Mouse (Mus musculus) heart, adult 11 months (tissue): Measurements from ENCODE around the gene Pde6d.

ENCODE experiments used
- DNase-seq: peaks from one replicate; pipeline ENCODE4 v3.0.0; 2022

Pde6d gene

DNA sequence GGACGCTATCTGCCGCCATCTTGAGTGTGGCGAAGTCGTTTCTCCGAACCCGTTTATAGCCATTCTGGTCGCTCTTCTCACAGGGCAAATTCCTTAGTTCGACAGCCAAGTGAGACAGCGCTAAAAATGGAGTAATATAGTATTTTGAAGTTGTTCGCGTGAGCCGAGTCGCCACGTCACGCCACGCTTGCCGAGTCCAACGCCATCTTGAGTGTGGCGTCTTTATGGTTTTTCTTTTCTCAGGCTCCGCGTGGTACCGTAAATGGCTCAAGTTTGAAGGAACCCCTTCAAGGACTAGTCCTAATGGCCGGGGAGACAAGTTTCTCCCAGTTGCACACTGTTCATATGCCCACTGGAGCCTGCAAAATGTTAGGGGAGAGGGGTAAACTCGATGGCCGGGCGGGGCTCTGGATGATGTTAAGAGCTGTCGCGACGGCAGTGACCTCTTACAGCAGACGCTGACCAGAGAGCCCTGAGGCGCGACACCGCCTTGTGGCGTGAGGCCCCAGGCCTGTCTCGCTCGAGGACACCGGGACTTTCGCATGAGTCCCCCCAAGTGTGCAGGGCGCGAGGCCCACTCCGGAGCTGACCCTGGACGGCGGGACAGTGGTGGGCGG, 56.8 kb downstream of the Pde6d start:
- no peak for DNase-seq

DNA sequence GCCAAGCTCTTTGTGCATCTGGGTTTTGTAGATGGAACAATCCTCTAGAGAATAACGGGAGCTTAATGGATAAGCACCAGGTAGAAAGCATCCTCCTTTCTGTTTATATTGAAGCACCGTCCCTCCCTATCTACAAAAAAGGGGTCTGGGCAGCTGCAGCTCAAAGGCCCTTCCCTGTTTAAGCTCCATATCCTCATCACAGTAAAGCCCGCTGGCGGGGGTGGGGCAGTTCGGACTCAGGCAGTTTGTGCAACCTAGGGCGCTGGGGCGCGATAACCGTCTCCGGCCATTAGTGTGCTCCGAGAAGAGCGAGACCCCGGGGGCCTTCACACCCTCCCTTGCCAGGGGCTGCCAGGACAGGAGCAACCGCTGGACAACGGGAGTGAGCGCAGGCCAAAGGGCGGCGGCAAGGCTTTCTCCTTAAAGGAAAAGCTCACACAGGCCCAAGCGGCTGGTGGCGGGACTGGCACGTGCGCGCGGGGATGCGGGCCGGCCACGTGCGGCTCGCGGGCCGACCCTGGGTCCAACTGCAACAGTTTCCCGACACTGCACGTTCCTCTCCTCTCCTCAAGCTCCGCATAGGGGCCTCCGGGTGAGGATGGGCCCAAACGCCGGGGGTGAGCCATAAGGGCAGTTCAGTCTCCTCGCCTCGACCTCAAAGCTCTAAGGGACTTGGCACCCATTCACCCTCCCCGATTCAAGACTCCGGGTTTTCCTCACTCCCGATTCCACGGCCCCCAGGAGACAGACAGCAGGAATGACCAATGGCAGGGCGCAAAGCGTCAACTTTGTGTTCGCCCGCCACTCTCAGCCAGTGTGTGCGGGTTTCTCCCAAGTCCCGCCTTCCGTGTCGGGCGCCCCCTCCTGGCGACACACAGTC, 57.6 kb downstream of the Pde6d start:
- peak; percentile 100 for DNase-seq

DNA sequence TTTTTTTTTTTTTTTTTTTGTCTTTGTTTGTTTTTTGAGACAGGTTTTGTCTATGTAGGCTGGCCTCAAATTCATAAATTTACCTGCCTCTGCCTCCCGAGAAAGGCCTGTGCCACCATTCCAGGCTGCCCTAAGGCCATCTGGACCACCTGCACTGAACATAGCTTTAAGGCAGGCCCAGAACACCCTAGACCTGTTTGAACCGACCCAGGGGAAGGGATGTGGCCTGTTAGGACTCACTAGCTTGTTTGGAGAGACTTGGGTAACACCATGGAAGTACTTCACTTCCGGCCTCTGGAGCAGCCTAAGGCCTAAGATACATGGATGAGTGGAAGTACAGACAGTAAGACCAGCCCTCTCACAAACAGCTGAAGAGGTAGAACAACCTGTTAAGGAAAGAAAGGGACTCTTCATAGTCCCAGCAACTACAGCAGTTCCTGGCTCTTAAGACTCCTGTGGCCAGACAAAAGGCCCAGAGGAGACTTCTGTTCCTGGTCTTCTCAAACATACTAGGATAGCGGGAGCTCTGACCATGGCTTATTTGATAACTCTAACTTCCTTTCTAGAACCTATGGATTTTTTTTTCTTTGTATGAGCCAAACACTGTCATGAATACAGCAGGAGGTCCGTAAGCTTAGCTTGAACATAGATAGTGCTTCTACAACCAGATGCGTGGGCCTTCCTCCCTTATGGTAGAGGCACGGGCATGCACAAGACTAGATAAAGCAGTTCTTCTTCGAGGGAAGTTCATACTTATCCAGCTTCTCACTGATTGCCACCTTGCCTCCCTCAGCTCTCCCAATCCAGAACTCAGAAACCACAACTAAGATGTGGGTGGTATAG, 58.4 kb downstream of the Pde6d start:
- DNase-seq = no peak

DNA sequence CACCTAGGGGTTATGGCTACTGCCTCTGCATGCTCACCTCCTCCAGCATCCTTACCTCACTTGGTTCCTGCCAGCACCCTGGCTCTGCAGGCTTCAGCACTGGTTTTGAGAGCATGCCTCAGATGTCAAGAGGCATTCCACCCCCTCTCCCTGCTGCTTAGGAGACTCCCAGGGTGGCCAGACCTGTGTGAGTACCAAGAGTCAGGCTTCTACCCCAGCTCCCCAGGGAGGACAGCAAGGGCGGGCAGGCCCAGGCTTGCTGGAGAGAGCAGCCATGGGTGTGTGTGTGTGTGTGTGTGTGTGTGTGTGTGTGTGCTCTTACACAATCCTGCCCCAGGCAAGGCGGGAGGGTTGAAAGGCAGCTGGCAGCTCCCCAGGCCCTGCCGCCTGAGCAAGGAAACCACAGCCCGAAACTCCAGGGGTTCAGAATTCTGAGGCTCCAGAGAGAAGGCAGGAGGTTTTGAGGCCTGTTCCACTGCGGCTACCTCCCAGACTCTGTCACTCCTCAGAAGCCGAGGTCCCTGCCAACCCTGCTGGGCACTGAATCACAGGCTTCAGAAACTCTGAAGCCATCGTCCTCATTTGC, 60.0 kb downstream of the Pde6d start:
- DNase-seq = peak; percentile 96

DNA sequence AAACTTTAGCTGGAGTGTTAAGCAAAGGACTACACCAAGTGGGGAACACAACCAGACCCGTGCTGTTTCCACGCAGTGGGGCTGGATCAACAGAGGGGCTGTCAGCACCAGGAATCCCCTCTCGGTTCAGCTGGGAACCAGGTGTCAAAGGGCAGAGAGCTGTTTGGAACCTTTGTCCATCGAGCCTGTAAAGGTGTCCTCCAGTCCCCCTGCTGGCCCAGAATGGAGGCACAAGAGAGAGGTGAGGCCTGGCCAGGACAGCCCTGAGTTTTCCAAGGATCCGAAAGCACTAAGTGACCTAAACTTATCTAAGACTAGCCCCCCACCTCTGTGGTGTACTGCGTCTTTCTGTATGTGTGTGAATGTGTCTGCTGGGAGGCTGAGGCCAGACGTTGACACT, 62.1 kb downstream of the Pde6d start:
- peak; percentile 79 for DNase-seq

DNA sequence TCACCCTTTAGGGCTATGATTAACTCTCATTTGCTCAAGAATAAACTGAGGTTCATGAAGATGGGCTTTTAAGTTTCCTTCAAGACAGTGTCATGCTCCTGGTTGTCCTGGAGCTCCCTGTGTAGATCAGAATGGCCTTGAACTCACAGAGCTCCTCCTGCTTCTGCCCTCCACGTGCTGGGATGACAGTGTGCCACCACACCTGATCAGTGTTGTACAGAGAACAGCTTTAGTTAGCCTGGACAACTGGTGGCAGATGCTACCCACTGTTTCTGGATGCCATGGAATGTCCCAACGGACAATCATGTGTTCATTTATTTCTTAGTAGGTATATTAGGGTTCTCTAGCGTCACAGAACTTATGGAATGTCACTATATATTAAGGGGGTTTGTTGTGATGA, 65.4 kb downstream of the Pde6d start:
- DNase-seq = no peak

DNA sequence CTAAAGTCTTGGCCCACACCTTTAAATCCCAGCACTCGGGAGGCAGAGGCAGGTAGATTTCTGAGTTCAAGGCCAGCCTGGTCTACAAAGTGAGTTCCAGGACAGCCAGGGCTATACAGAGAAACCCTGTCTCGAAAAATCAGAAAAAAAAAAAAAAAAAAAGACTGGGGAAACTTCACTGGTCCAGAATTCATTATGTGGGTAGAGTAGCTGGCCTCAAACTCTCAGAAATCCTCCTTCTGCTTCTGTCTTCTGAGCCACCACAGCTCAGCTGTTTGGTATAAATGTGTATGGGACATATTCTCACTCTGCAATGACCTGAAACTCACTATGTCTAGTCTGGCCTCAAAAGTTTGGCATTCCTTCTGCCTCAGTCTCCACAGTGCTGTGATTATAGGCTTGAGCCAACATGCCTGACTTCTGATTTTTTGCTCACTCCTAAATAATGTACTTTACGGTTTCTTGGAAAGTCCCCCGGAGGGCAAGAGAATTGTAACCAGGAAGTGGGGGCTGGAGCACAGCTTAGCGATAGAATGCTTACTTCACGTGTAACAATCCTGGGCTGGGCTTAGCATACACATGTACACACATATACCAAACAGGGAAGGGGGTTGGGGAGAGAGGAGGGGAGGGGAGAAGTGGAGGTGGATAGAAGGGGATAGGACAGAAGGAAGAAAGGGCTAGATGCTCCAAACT, 66.6 kb downstream of the Pde6d start:
- no peak for DNase-seq

DNA sequence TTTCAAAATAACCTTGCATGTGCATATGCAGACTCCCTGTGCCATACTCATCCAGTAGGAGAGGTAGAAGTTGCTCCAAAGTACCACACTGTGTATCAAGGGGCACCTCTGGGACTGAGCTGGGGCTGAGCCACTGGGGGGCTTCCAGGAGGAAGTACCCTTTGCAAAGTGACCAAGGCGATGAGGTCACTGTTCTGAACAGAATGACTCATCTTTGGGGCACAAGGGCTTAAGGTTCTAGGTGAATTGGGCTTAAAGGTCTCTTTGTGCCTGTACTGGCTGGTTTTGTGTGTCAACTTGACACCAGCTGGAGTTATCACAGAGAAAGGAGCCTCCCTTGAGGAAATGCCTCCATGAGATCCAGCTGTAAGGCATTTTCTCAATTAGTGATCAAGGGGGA, 69.4 kb downstream of the Pde6d start:
- peak; percentile 84 for DNase-seq

DNA sequence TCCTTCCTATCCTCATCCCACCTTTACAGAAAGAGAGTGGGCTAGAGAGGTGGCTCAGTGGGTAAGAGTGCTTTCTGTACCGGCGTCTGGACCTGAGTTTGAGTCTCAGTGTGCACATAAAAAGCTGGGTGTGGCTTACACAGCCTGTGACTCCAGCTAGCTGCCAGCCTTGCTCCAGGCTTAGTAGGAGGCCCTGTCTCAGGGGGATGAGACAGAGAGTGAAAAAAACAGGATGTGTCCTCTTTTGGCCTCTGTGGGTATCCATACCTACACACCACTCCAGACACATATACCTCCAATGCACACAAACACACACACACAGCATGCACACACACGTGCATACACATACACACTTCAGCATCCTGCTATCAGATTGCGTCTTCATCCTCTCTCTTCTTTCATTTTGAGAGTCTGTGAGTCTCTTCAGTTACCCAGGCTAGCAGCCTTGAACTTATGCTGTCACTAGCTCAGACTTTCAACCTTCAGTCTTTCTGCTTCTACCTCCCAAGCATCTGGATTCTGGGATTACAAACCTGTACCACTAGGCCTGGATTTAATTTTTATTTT, 70.2 kb downstream of the Pde6d start:
- peak; percentile 88 for DNase-seq

DNA sequence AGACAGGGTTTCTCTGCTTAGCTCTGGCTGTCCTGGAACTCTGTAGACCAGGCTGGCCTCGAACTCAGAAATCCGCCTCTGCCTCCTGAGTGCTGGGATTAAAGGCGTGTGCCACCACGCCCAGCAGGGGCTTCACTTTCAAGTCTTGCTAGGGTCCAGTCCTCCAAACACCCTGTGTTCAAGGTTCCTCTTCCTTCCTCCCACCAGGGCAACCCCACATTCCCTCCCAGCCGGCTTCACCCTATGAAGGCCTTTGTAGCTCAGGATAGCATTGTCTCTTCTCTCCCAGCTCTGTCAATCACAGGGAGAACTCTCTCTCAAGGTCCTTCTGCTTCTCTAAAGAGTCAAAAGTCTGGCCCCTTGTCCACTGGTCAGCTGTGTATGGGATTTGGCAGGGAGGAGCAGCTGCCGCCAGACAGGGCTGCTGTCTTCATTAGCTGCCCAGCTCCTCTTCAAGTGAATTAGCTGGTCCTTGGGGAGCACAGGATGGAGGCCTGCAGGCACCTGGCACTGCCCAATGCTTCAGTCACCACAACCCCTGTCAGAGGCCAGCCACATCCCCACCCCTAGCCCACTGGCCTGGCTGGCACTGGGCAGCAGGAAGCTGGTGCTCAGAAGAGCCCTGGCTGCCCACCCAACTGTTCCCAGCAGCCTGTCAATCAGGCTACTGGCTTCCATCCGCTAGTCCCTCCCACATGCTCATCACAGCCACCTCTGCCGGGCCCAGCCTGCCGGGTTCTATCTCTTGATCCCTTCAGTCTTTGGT, 71.6 kb downstream of the Pde6d start:
- peak; percentile 89 for DNase-seq

DNA sequence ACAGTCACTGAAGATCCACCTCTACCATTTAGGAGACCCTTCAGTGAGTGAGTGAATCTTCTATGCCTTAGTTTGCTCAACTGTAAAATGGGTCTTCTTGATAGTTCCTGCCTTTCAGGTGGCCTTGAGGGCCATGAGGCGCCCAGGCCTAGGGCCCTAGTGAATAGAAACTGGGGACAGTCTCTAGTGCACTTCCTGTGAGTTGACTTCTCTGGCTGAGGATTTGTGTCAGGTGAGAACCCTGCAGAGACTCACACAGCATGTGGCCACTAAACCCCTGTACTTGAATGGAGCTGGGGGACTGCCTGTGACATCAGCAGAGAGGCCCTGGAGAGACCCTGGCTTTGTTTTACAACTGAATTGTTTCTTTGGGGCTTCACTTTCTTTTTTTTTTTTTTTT, 72.2 kb downstream of the Pde6d start:
- DNase-seq = no peak

DNA sequence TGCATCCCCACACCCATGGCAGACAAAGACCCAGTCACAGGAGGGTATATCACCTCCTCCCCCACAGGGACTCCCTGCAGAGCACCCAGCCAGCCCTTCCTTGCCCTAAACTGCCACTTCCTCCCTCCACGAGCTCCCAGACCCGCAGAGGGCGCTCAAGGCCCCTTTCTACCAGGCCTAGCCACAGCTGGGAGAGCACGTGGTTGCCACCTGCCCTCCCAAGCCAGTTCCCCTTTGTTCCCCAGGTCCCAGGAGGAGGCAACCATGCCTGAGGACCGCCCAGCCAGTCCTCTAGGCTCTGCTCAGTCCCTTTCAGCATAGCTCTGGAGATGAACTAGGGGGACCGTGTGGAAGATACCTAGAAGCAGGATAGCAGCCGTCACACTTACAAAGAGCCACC, 73.0 kb downstream of the Pde6d start:
- DNase-seq = peak; percentile 99

DNA sequence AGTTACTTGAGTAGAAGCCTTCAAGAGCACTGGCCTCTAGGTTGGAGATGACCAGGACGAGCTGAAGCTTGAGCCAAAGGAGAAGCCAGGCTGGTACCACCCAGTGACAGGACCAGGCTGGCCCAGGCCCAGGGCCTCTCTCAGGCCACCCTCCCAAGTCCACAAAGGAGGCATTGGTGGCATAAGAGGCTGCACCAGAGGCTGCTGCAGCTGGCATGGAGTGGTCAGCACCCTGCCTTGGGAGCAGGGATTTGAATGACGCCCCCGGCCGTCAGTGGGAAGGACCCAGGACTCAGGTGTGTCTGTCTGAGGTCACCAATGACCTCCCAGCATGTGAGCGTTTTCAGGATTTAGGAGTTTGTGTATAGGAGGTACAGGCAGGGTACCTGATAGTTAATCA, 74.6 kb downstream of the Pde6d start:
- peak; percentile 90 for DNase-seq

DNA sequence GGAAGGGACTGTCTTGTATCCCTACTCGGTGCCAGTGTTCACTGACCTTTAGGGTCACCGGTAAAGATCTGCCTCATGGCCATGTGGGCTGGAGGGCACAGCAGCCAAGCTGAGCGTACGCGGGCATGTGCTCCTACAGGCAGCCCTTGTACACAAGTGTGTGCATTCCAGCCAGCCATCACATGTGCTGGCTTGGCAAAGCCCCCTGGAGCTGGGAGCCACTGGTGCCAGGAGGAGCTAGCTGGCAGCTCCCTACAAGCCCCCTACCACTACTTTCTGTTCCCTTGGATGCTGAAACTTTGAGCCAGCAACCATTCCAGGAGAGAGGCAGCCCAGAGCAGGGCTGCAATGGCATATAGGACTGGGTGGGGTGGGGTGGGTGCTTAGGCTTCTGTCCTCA, 76.0 kb downstream of the Pde6d start:
- DNase-seq = peak; percentile 91

DNA sequence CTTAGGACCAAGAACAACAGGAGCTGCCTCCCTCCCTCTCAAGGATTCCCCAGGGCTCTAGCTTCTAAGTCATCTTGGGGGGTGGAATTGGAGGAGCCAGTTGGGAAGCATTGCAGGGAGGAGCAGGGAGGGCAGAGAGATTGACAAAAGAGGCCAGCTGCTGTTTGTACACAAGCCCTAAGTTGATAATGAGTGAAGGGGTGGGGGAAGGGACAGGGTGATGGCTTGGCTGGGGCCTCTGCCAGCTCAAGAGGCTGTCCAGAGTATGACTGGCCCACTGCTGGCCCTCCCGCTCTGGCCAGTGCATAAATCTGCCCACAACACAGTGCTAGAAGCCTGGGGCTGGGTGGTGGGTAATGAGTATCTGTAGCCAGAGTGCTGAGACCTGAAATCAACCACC, 77.0 kb downstream of the Pde6d start:
- peak; percentile 97 for DNase-seq

DNA sequence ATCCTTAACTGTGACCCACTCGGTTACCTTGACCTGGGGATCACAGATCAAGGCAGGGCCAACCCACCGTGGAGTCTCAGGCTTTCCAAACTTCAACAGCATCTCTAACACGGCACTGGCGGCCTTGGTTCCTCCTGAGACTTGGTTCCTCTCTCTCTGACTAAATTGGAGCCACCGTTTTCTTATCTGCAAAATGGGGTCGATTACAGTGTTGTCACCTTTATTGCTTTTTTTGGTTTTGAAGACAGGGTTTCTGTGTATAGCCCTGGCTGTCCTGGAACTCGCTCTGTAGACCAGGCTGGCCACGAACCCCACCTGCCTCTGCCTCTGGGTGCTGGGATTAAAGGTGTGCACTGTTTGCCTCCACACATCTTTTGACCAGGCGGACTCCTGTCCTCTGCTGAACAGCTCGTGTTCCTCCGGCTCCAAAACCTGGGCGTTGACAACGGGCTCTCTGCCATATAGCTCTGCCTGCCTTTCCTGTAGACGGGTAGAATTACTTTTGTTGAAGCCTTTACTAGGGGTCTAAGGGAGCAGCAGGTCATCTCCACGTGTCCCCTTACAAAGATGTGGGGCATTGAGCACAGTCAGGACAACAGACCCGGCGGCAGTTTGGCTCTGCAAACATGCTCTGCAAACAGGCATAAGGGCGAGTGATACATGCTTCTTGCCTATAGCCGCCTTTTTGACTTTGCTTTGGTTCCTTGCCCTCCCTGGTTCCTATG, 77.6 kb downstream of the Pde6d start:
- DNase-seq = peak; percentile 95

DNA sequence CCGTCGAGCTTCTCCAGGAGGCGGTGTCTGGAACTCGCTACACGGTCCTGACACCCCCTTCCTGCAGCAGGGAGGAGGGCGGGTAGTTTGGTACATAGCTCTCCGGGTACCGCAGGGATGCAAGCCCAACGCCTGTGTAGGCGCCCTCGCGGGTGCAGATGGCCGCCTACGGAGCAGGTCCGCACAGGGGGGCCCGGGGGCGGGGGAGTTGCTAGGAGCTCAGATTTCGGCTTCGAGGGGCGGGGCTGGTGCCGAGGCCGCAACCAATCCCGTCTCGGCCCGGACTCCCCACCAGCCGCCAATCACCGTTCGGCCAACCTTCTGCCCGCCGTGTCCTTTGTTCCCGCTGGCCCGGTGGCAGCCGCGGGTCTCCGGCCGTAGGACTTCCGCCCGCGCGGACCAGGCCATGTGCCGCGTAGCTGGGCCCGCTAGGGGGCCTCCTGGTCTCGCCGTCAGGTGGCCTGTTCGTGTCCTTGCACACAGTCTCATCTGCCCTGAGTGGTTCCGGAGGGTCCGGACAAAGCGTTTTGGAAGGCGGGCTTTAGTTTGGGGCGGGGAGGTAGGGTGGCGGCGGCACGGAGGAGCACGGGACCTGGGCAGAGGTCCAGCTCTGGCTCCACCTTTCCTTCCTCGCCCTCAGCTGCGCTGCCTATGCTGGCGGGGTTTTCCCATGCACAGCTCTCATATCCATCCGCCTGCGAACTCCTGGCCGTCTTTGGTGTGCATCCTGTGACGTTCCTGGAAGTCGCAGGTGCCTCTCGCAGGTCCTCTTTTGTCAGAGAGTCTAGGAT, 78.3 kb downstream of the Pde6d start:
- peak; percentile 100 for DNase-seq

DNA sequence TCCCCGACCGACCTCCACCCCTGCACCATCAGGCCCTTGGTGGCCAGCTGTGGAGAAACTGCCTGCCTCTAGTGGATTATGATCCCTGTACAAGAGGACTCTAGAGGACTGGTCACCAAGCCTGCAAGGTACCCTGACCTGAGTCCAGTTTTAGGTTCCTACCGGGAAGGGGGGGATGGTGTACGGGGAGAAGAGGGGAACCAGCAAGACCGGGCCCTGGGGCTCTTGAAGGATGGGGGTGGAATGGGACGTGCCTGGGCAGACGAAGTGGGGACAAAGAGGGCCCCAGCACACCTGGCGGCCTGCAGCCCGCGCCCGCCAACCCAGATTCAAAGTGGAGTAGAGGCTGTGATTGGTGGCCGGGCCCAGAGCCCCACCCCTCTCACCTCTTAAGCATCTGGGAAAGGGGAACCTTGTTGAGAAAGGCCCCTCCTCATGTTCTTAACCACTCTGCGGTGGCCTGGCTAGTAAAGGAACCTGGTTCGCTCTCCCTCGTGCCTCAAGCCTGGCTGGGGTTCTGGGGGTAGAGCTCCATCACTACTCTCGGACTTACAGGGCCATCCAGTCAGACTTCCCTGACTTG, 79.2 kb downstream of the Pde6d start:
- DNase-seq = no peak
